Mouse (Mus musculus): ENCODE results near the gene 4930562C15Rik.
A peak's percentile ranks its signal among the peaks of the same experiment; 100 is the strongest.

The 4930562C15Rik gene

DNA sequence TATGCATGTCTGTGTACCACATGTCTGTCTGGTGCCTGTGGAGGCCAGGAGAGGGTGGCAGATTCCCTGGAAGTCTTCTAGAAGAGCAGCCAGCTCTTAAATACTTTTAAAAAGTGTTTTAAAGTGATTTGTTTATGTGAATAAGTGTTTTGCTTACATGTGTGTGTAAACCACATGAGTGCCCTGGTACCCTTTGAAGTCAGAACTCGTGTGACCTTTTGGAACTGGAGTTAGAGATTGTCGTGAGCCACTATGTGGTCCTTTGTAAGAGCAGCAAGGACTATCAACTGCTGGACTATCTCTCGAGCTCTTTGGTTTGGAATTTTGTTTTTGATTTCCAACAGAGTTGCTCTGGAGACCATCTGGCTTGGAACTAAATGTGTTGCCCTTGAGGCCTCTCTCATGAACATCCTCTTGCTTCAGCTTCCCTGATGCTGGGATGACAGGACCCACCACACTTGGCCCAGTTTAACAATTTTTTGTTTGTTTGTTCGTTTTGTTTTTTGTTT lies 55.0 kb downstream of the 4930562C15Rik start:
- DNase-seq (ENCODE audit: low read depth, low spot score): no peak

DNA sequence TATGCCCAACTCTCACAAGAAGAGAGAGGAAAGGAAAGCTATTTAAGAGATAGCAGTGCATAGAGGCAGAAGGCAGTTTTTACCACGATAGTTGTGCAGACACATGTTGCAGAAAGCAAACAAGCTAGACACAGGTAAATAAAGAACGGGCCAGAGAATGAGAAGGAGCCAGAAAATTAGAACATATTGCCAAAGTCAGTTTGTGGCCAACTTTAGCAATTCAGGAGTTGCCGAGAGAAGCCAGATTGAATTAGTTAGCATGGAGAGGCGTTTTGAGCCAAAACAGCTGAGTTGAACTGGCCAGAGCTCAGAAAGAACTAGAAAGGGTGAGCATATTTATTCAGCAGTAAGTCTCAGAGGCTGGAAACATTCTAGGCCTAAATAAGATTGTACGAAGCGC lies 57.0 kb downstream of the 4930562C15Rik start:
- DNase-seq (ENCODE audit: low read depth, low spot score): no peak

DNA sequence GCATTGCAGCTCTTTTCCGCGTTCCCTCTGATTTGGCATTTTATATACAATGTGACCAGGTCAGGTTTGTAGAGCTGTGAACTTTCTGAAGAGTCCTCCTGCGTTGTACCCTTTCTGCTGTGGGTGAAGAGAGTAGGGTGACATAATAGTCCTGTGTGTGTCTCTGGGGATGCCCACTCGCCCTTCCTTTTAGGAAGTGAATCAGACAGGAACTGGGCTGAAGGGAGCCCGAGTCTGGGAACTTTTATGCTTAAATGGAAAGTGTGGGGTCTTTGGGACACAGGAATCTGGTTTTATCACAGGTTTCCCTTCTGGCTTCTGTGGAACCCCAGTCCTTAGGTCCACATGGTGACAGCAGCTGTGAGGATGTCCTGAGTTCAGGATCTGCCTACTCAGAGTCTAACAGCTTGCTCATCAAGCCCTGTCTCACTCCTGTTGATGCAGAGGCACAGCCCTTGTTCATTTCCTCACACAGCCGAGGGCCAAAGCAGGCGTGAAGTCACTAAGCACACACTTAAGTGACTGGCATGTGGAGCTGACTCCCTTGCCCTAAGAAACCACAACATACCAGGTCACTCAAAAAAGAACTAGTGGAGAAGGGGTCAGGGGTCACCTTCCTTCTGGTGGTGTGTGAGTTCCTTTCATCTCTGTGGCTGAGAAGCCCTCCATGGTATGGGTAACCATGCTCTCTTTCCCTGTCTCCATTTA lies 59.1 kb downstream of the 4930562C15Rik start:
- DNase-seq (ENCODE audit: low read depth, low spot score): no peak

DNA sequence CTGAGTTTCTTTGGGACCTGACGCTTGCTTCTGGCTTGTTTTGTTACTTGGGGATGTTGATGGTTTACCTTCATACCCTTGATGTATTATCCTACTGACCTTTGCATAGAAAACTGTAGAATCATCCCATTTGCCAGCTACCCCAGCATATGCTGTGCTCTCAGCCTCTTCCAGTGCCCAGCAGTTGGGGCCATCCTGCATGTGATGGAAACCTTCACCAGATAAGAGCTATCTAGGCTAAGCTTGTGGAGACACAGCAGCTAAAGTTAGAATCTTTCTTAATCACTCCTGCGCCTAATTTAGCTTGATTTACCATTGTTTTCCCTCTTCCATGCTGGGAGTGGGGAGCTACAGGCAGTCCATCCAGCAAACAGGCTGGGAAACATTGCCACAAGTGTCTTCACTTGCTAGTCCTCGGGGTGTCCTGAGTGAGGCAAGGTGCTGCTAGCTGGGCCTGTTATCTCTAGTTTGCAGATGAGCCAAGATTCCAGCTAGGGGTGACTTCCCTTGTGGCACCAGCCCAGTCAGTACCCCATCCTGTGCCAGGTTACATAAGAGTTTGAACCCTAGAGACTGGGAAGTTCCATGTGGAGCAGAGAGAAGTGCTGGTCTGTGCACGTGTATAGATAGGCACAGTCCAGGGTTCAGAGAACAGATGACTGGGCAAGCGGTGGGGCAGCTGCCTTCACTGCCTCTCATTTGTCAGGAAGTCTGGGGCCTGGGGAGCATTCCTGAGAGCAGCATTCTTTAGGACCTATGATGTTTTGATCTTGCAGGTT lies 61.2 kb downstream of the 4930562C15Rik start:
- no peak for DNase-seq (ENCODE audit: low read depth, low spot score)

DNA sequence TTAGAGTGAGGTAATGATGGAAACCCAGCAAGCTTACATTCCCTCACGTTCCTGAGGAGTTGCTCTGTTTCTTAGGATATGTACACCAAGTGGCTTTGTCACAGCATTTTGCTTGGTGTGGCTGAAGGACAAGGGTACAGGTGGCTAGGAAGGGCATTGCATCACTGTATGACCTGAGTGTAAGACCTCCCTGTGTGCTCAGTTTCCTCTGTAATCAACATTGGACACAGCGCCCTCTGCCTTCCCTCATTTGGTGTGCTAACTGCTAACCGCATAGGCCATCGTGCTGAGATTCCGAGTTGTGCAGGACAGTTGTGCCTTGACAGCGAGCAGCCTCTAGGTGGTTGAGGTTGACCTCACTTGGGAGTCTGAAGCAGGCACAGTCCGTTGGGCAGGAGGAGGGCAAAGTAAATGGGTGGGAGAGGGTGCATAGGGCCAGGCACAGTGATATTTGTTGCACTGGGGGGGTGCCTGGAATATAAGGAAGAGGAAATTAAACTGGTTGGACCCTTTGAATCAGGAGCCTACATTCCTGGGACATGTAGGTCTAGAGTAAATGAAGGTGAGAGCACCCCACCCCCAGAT lies 62.0 kb downstream of the 4930562C15Rik start:
- peak; percentile 49 for DNase-seq (ENCODE audit: low read depth, low spot score)

DNA sequence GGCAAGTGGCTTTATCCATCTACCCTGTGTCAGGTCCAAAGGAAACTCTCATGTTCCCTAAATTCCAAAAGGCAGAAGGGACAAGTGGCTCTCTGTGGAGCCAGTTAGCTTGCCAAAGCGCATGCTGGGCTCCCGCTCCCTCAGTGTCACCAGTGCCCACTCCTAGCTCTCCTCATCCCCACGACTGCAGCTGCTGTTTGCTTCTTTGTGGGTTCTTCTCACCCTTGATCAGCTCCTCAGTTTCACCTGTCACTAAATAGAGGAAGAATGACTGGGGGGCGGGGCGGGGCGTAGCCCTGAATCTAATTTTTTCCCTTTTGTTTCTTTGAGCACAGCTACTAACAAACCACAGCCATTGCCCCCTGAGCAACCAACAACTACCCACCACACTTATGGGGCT lies 63.7 kb downstream of the 4930562C15Rik start:
- DNase-seq (ENCODE audit: low read depth, low spot score): peak; percentile 89

DNA sequence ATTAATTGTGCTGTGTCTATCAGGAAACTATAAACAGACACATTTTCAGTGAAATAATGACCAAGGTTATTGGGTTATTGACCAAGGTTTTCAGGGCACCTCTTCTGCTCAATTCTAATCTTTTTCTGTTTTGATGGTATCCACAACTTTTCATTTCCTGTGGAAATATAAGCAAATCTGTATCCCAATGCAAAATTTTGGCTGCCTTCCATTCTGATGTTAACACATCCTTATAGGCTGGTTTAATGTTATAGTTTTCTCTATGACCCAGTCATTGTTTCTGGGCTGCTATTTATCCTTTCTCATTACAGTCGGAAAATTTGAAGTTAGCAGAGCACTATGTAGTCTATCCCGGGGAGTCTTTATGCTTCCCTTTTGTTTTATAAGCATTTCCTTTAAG lies 64.5 kb downstream of the 4930562C15Rik start:
- DNase-seq (ENCODE audit: low read depth, low spot score): no peak

DNA sequence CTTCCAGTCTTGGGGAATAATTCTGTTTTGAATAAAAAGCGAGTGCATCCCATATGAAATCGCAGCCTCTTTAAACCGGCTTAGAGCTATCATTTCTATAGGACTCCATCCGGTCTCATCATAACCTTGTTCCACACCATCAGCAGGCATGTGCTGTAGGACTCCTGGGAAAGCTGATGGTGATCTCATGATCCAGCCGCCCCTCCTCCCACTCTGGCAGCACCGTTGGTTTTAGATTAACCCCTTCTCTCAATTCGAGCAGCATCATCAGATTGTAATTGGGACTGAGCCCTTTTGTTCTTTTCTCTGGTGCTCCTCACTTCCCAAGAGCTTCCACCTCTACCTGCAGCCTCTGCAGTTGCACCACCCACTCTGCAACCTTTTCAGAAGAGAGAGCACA lies 66.0 kb downstream of the 4930562C15Rik start:
- no peak for DNase-seq (ENCODE audit: low read depth, low spot score)

DNA sequence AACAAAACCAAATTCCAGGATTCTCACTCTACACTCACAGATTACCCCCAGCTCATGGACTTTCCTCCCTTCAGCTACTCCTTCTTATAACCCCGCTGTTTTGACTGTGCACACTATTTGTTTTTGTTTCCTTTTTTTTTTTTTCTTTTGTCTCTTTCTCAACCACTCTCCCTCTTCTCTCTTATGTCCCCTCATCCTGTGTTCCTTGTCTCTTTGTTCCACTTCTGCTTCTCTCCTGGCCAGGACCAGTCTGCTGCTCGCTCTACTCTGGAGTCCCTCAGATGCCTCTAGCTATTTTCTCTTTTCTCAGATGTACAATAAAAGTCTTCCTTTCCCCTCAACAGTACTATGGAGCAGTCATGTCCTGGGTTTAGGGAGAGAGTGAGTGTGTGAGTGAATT lies 67.2 kb downstream of the 4930562C15Rik start:
- no peak for DNase-seq (ENCODE audit: low read depth, low spot score)

DNA sequence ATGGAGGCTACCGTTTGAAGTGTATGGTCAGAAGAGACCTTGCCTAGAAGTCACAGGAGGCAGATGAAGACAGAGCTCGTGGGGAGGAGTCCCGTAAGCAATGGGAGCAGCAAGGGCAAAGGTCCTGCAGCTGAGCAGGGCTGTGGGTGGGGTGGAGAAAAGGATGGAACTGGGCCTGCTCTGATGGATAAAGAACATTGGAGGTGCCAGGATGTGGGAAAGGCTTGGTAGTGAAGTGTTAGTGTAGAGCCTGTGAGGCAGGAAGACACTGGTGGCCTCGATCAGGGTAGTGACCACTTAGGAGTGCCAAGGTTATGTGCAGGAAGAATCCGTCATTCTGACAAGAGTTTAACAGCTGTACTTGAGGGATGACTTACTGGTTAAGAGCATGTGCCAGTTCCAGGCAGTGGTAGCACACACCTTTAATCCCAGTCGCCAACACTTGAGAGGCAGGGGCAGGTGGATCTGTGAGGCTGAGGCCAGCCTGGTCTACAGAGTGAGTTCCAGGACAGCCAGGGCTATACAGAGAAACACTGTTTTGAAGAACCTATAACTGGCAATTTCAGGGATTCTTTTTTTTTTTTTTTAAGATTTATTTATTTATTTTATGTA lies 68.4 kb downstream of the 4930562C15Rik start:
- DNase-seq (ENCODE audit: low read depth, low spot score): no peak

DNA sequence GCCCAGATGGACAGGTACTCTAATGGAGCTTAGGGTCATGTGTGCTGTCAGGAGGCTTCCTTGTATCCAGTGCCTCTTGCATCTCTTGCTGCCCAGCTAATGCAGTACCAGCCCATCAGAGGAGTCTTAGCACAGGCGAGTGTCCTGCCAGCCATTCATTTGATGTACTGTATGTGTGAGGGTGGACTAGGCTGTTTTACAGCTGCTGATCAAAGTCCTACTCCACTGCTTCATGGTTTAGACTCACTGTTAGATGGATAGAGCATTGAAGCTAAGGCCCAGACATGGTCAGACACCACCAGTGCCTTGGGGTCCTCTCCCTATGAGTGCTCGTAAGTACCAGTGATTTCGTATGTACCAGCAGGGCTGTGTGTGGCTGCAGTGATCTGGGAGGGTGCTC lies 69.7 kb downstream of the 4930562C15Rik start:
- no peak for DNase-seq (ENCODE audit: low read depth, low spot score)

DNA sequence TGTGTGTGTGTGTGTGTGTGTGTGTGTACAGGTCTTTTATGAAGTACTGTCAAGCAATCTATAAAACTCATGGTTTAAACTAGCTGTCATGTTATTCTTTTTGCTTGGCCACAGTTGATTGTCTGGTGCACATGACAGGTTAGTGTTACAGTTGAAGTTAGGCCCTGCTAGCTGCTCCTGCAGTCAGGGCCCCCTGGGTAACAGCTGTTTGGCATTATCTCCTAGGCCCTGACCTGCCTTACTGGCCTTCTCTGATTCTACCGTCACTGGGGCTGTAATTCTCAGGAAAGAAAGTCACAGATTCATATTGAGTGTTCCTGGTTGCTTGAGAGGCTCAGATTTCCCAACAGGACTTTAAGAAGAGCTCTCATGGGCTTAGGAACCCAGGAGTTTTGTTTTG lies 70.4 kb downstream of the 4930562C15Rik start:
- DNase-seq (ENCODE audit: low read depth, low spot score): no peak

DNA sequence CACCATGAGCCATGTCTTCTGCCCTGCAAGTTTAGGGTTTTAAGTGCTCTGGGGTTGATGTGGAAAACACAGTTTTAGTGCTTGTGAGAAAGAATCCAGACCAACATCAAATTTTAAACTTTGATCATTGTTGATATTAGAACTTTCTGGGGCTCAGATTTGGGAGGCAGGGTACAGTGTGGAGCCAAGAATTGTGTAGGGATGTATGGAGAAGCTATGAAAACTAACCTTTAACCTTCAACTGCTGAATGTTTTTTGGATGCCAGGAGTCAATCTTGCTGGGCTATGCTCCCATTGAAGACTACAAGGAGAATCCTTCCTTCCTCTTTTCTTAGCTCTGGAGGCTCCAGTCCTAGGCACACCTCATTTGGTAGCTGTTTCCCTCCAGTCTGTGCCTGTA lies 71.3 kb downstream of the 4930562C15Rik start:
- no peak for DNase-seq (ENCODE audit: low read depth, low spot score)

DNA sequence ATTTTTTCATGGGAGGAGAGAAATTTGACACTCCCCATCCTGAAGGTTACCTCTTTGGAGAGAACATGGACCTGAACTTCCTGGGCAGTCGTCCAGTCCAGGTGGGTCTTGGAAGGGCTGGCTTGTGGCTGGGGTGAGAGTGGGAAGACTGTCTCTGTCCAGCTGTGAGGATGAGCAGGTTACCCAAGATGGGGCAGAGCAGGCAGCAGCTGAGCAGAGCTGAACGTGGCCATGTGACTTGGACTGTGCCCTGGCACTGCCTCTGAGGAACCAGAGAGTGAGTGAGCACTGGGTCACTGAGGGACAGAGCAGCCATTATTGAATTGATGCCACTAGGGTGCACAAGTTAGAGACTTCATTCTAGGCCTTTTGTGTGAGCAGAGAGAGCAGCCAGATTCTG lies 72.2 kb downstream of the 4930562C15Rik start:
- DNase-seq (ENCODE audit: low read depth, low spot score): no peak

DNA sequence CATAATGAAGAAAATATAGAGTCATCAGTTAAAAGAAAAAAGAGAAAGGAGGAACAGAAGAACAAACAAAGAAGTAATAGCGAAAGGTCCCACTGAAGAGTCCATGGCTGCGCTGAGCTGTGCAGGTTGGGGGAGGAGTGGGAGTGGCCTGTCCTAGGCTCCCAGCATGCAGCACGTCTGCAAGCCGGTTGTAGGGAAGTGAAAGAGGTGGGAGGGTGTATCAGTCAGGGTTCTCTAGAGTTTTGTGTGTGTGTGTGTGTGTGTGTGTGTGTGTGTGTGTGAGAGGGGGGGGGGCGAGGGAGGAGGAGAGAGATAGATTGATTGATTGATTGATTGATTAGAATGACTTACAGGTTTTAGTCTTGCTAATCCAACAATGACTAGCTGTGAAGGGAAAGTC lies 72.8 kb downstream of the 4930562C15Rik start:
- peak; percentile 91 for DNase-seq (ENCODE audit: low read depth, low spot score)

DNA sequence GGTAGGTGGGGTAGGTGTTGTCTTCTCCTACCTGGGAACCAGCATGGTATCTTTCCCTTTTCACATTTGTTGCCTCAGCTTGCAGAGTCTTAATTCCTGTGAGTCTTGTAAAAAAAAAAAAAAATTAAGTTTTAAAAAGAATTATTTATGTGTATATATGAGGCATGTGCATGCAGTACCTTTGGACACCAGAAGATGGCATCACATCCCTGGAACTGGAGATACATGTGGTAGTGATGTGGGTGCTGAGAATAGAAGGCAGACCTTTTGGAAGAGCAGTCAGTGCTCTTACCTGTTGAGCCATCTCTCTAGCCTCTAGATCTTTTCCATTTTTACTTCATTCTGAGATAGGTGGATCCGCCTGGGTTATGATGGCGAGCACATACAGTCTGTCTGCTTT lies 74.5 kb downstream of the 4930562C15Rik start:
- peak; percentile 57 for DNase-seq (ENCODE audit: low read depth, low spot score)

DNA sequence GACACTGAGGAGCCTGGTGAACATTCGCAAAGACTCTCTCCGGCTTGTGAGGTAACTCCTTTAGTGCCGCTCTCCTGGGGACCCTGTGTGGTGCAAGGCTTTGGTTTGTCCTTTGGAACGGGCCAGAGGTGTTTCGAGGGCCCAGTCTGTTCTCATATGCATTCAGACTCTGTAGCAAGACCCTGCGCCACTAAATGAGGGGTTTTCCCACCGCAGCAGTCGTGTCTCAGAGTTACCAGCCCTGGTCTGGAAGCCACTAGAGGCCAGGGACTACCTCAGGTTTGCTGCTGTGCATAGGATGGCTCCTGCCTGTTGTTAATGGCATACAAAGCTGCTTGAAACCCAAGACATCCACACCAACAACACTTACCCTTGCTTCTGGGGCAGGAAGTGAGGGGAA lies 75.5 kb downstream of the 4930562C15Rik start:
- DNase-seq (ENCODE audit: low read depth, low spot score): no peak

DNA sequence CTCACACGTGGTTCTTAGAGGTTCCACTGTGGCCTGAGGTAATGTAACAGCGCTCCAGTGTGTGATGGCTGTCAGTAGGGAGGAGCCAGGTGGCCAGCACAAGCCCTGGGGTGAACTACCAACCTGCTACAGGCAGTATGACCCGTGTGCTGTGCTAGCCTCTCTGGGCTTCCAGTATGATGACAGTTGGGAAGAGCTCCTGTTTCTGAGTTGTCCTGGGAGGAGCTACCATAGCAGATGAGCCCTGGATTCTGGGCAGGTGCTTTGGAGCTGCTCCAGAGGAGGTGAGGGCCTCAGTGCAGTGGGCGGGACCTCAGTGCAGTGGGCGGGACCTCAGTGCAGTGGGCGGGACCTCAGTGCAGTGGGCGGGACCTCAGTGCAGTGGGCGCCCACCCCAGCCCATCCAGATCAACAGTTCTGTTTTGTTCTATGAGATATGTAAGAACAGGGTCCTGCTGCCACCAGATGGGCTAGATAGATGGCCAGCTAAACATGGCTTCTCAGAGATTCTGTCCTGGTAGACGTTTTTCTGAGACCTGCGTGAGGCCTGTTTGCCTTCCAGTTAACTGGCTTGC lies 76.9 kb downstream of the 4930562C15Rik start:
- no peak for DNase-seq (ENCODE audit: low read depth, low spot score)

DNA sequence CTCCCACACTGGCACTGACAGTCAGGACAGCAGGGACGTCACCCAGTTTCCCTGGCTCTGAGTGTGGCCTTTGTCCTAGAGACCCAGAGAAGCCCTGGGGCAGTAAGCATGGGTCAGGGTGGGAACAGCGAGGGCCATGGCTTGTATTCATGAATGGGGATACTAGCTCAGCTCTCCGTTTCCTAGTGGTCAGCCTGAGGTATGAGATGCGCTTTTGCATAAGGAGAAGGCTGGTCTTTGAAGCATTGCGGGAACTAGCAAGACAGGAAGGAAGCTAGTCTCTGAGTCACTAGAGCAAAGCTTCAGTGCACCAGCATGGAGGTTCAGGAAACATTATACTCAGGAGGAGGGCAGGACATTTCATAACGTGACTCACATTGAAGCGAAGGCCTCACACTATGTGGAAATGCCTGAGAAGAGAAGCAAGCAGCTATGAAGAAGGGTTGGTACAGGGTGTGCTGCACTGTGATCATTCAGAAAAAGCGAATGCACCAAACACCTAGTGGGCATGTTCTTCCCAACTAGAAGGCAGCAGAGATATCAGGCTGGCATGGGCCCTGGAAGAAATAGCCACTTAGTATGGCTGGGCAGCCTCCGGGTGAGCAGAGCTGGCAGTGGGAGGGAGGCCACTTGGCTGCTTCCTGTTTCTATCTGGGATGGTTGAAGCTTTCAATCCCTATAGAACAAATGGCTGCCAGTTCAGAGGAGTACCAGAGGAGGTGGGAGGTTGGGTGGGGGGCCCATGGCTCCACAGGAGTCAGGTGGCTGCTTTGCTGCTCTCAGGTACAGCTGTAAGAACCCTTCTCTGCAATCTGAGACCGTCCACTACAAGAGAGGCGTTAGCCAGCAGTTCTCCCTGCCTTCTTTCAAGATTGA lies 77.9 kb downstream of the 4930562C15Rik start:
- DNase-seq (ENCODE audit: low read depth, low spot score): no peak

DNA sequence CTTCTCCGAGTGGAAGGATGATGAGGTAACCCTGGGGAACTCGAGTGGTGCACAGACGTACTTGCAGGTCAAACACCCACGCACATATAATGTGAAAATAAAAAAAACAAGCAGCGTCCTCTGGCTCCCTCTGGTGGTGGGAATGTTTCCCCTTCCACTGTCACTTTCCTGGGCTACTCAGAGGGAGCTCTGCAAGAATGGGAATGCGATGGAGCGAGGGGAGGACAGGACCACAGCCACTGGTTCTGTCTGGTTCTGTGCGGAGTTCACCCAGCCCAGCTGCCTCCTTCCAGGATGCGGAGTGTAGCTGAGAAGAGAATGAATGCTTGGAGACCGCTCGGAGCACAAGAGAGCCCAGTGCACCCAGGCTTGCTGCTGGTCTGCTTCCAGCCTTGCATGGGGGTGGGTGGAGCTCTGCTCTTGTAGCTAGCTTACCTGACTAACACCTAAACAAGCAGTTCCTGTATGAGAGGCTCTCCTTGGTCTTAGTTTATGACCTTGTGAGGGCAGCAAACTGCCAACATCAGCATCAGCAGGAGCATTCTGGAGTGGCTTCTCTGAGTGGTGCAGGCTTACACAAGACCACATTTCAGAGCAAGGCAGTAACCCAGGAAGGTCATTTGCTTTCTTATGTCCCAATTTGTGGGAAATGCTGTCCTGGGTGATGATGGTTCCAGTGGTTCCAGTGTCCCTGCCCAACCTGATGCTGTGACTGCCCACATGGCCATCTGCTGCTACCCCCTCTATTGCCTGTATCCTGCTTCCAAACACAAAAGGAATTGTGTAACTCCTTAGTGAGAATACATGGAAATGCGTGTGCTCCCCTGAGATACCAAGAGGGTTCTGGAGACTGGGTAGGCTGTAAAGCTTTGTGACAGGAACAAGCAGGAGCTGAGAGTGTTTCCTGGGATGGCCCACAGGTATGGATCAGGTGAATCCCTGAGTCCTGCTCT lies 78.8 kb downstream of the 4930562C15Rik start:
- peak; percentile 62 for DNase-seq (ENCODE audit: low read depth, low spot score)

Measured in A20 (cell line).